Mouse (Mus musculus) mesoderm, embryonic 11.5 days (tissue): ENCODE measurements around the gene Cltc.

Experiments used
- DNase-seq: peaks from one replicate; pipeline ENCODE4 v3.0.0-alpha.2; 2012; ENCODE audit warnings: low read depth, low spot score

Cltc gene

DNA sequence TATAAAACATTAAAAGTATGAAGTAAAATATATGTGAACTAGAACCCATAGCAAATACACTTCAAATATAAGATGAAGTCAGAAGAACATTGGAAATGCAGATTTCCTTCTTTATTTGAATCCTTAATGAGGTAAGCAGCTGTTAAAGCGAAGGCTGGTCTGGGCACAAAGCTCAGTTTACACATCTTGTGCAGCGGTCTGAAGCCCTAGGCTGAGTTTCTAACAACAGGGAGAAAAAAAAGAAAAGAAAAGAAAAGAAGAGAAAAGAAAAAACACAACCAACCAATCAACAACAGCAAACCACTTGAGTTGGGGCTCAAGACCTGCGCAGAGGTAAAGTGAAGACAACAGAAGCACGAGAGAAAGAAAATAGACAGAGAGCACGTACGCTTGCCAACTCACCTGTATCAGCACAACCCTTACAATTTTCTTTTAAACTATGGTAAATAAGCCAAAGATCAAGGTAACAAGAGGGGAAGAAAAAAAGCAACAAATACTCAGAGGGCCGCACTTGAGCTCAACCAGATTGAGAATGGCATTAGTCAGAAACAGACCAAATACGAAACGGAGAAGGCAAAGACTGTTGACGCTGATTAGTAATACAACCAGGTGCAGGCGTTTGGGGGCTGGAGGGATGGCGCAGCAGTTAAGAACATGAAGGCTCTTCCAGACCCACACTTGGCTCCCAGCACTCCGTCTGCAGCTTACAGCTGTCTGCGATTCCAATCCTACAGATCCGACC is 109.5 kb downstream of the Cltc start:
- DNase-seq, result no peak

DNA sequence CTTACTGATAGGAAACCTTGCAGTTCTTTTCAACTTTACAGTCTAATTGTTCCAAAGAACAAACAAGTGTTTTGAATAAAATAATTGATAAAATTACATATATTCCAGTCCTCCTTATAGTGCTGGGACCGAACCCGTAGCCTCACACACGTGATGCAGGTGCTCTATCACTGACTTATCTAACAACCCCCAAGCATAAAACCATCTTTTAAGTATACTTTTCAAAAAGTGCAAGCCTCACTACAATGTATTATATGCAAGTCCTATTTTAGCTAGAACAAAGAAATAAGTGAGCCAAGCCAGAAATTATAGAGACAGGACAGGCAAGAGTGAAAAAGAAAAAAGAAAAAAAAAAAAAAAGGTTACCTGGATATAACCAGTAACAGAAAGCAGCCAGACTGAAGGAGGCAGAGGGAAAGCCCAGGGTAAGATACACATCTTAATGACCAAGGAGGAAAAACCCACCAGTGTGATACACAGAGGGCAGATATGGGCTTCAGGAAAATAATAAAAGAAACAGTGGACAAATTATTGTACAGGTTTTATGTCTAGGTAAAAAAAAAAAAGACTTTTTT is 110.4 kb downstream of the Cltc start:
- DNase-seq, result no peak

DNA sequence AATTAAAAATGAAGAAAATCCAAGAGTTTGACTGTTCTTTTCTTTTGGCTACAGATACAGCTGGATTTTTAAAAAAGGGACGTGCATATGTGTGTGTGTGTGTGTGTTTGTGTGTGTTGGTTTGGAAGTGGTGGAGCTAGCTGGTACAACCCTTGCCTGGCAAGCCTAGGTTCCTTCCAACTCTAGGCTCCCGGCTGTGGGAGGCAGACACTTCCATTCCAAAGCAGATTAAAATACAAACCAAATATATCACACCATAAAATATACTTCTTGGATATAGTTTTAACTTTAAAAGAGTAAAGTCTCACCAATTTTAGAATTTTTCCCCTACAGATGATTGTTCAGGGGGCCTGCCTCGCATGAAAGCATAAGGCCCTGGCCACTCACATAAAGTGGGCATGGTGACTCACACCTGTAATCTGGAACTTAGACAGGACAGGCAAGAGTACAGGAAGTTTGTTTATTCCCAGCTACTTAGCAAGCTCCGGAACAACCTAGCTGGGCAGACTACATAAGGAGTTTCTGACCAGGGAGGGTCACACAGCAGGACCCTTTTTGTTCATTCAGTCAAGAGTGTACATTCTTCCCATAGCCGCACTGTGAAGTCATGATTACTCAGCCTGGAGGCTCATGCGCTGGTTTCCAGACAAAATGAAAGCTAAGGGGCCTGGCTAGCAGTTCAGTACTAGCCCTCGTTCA is 111.1 kb downstream of the Cltc start:
- peak; percentile 54 for DNase-seq

DNA sequence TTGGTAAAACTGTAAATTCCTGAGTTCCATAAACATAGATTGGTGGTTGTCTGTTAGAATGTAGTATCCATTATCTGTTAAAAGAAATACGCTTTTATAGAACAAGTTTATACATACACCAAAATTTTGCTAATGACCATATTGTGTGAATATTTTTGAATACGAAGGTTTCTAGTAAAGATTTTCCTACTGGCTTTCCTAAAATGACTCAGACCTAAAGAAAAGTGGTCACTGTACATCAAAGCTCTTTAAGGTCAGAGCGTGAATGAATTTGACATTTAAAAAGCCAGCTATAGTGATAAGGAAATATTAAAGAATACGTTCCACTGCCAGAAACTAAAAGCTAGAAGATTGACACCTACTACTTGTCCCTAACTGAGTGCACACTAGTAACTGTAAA is 112.8 kb downstream of the Cltc start:
- DNase-seq, result no peak
